Mouse (Mus musculus) heart, postnatal 0 days (tissue): ENCODE results near the gene Pithd1.

Experiments used
- CTCF ChIP-seq: IDR thresholded peaks from 2 replicates; pipeline ENCODE4 v1.5.1; 2016; ENCODE audit warnings: antibody characterized with exemption, control low read depth, low read depth
- EP300 ChIP-seq: IDR thresholded peaks from 2 replicates; pipeline ENCODE4 v1.6.1; 2016; ENCODE audit warnings: antibody characterized with exemption, low read depth

DNA sequence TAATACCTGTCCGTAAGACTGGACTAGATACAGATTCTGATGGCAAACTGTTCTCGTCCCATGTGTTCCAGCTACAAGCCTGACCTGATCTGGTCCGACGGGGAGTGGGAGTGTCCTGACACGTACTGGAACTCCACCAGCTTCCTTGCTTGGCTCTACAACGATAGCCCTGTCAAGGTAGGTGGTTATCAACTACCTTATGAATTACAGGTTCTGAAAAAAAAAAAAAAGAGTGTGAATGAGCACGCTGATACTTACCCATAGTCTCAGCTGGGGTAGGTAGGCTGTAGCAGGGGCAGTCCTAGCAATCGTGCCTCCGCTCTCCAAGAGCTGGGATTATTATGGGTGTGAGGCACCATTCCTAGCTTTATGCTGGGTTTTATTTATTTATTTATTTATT lies 57.2 kb downstream of the Pithd1 start:
- TF ChIP-seq CTCF (no peak), EP300 (no peak)
